Mouse (Mus musculus) mesoderm, embryonic 11.5 days (tissue): ENCODE data around the gene Hist1h3e.
A peak's percentile ranks its signal among the peaks of the same experiment; 100 is the strongest.

Experiments
- DNase-seq: peaks from one replicate; pipeline ENCODE4 v3.0.0-alpha.2; 2012; ENCODE audit warnings: low read depth, low spot score

Hist1h3e gene

DNA sequence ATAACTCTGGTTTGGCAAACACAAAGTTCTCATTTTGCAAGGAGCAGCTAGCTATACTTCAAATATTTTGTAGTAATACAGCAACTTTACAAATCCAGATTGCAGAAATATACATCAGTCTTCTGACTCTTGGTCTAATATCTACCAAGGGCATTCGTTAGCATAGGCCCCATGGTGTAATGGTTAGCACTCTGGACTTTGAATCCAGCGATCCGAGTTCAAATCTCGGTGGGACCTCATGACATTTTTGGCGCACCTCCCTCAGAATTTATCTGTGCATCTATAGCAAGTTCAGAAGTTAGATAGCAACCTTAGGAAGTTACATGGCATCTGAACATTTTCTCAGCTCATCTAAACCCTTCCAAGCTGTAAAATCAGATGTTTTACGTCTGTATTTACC, 43.3 kb downstream of the Hist1h3e start:
- DNase-seq, result peak; percentile 87

- DNase-seq, result no peak
Measured at GRCm38 (mm10) chr13:23518295-23518603, 43.9 kb downstream of the Hist1h3e start.

- peak; percentile 90 for DNase-seq
Measured at GRCm38 (mm10) chr13:23517603-23518294, 44.4 kb downstream of the Hist1h3e start.

DNA sequence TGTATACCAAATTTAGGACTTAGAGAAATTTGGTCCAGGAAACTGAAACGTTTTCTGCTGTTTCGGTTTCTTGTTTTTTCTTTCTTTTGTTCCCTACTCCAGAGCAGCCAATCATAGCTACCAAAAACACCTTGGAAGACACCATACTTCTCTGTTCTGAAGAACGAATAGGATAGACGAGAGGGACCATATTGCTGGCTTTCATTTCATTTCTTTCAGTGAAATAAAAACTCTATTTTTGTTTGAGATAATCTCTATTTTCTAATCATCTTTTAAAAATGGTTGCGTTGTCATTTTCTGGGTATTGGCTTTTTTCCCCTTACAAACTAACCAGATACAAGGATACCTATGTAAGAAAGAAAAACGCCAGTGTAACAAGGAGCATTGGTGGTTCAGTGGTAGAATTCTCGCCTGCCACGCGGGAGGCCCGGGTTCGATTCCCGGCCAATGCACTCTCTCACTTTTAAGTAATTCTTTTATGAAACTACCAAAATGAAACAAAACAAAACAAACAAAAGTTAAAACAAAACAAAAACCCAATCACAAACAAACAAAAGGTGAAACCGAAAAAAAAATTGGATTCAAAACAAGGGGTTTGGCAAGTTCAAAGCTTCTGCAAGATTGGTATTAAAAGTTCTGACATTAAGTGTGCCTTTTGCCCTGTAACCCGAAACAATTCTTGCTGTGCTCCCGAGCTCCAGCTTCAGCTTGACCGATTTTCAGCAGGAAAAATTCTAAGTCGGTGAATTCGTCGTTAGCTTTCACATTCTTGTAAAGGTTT, 45.2 kb downstream of the Hist1h3e start:
- DNase-seq, result peak; percentile 79

GRCm38 (mm10) chr13:23515826-23516620, 46.1 kb downstream of the Hist1h3e start:
- DNase-seq, result no peak

DNA sequence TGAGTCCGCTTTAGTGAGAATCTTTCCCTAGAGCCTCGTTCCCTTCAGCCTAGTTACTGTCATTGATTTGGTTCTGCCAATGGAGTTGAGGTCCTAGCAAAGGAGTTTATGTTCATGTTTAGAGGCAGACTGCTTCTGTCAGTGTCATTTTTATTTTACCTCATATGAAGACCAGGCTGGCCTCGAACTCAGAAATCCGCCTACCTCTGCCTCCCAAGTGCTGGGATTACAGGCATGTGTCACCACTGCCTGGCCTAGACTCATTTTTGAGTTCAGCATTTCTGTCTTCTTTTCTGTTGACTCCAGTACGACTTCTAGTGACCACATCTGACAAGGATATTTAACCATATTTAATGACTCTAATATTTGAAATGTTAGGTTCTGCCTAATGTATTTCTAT, 46.9 kb downstream of the Hist1h3e start:
- DNase-seq, result no peak

- no peak for DNase-seq
Measured at GRCm38 (mm10) chr13:23513517-23513916, 48.7 kb downstream of the Hist1h3e start.
